Mouse (Mus musculus): ENCODE results near the gene Rxrb.

Rxrb gene

GRCm38 (mm10) chr17:34021539-34022413 lies 9.8 kb upstream of the Rxrb start:
- ChIA-PET POLR2A (interaction anchor here in 3 of 4 experiments (0.6 to 5.7 kb wide), 17 partner anchors 7 to 1257 kb away, joined by 3 to 39 read pairs (median 4); partner anchors contain the start of genes Rxrb (in 3 of the 3), Slc39a7 (in 3 of the 3), Rps18 (in 2 of the 3) and Vps52 (in 2 of the 3)), CTCF (interaction anchor here (0.6 to 2.5 kb wide), 14 partner anchors 12 to 1755 kb away, joined by 3 to 7 read pairs (median 3); partner anchors contain the start of gene Prrc2a (in 1 of the 4))

- CTCF ChIA-PET, result interaction anchor here (0.6 to 2.5 kb wide), 10 partner anchors 9 to 109 kb away, joined by 3 to 7 read pairs (median 3); partner anchors contain the start of genes Rxrb (in 1 of the 4) and Slc39a7 (in 1 of the 4)
- POLR2A ChIA-PET, result interaction anchor here (0.6 to 5.7 kb wide), 21 partner anchors 9 to 927 kb away, joined by 3 to 39 read pairs (median 3); partner anchors contain the start of genes Rps18 (in 3 of the 4), Rxrb (in 3 of the 4), Slc39a7 (in 3 of the 4) and Vps52 (in 3 of the 4)
Measured at GRCm38 (mm10) chr17:34022414-34022783, 9.2 kb upstream of the Rxrb start.

GRCm38 (mm10) chr17:34022987-34023386 lies 8.6 kb upstream of the Rxrb start:
- ChIA-PET POLR2A (interaction anchor here (0.6 to 5.7 kb wide), 24 partner anchors 9 to 927 kb away, joined by 3 to 39 read pairs (median 3); partner anchors contain the start of genes Rps18 (in 3 of the 4), Rxrb (in 3 of the 4), Slc39a7 (in 3 of the 4) and Vps52 (in 3 of the 4)), CTCF (interaction anchor here (0.6 to 2.5 kb wide), 9 partner anchors 9 to 110 kb away, joined by 3 to 7 read pairs (median 3); partner anchors contain the start of genes Rxrb (in 1 of the 4) and Slc39a7 (in 1 of the 4))

- CTCF ChIA-PET, result interaction anchor here in 3 of 4 experiments (0.8 to 2.5 kb wide), 7 partner anchors 8 to 82 kb away, joined by 3 to 7 read pairs (median 5); partner anchors contain the start of genes Rxrb (in 1 of the 3) and Slc39a7 (in 1 of the 3)
- POLR2A ChIA-PET, result interaction anchor here in 3 of 4 experiments (0.6 to 5.7 kb wide), 24 partner anchors 9 to 927 kb away, joined by 3 to 39 read pairs (median 3); partner anchors contain the start of genes Rps18 (in 3 of the 3), Vps52 (in 3 of the 3), H2-DMa (in 2 of the 3) and H2-K1 (in 2 of the 3)
Measured at GRCm38 (mm10) chr17:34023678-34024077, 7.9 kb upstream of the Rxrb start.

GRCm38 (mm10) chr17:34024317-34024821 lies 7.2 kb upstream of the Rxrb start, which contains the start of gene Ring1:
Gene Ring1, minus strand, starts transcription at chr17:34024680.
- POLR2A ChIA-PET, result interaction anchor here in 3 of 4 experiments (0.6 to 5.7 kb wide), 24 partner anchors 8 to 927 kb away, joined by 3 to 39 read pairs (median 3); partner anchors contain the start of genes Rps18 (in 3 of the 3), Vps52 (in 3 of the 3), H2-DMa (in 2 of the 3) and H2-K1 (in 2 of the 3)
- CTCF ChIA-PET, result interaction anchor here in 3 of 4 experiments (0.8 to 2.5 kb wide), 7 partner anchors 8 to 1142 kb away, joined by 3 to 7 read pairs (median 5); no protein-coding TSS in a partner anchor

- ChIA-PET CTCF (interaction anchor here in 2 of 4 experiments (0.6 to 1.9 kb wide), 6 partner anchors 8 to 1142 kb away, joined by 3 to 5 read pairs (median 3); no protein-coding TSS in a partner anchor), POLR2A (interaction anchor here in 3 of 4 experiments (0.6 to 5.3 kb wide), 14 partner anchors 8 to 926 kb away, joined by 3 to 39 read pairs (median 3); partner anchors contain the start of genes Rps18 (in 2 of the 3), Vps52 (in 2 of the 3), B3galt4 (in 1 of the 3) and H2-DMa (in 1 of the 3))
Measured at GRCm38 (mm10) chr17:34024861-34025755, 6.5 kb upstream of the Rxrb start.

GRCm38 (mm10) chr17:34025756-34026151 lies 5.9 kb upstream of the Rxrb start:
- CTCF ChIA-PET, result interaction anchor here in 2 of 4 experiments (0.6 to 0.7 kb wide), 3 partner anchors 76 to 325 kb away, joined by 3 to 5 read pairs (median 3); no protein-coding TSS in a partner anchor
- POLR2A ChIA-PET, result interaction anchor here in 2 of 4 experiments (0.6 kb wide), 3 partner anchors 72 to 134 kb away, joined by 3 read pairs; no protein-coding TSS in a partner anchor

GRCm38 (mm10) chr17:34026221-34026620 lies 5.4 kb upstream of the Rxrb start:
- CTCF ChIA-PET, result no interaction called here

GRCm38 (mm10) chr17:34026917-34027655 lies 4.5 kb upstream of the Rxrb start:
- ChIA-PET CTCF (interaction anchor here in 1 of 4 experiments (1.3 to 1.4 kb wide), 2 partner anchors 10 to 108 kb away, joined by 4 read pairs; no protein-coding TSS in a partner anchor), POLR2A (interaction anchor here in 3 of 4 experiments (0.6 to 3.7 kb wide), 21 partner anchors 9 to 267 kb away, joined by 3 to 31 read pairs (median 4); partner anchors contain the start of genes H2-DMa (in 3 of the 3), Rps18 (in 2 of the 3), Vps52 (in 2 of the 3) and B3galt4 (in 1 of the 3))

More at GRCm38 (mm10) chr17:34026221-34026620, 5.4 kb upstream of the Rxrb start:
- POLR2A ChIA-PET, result interaction anchor here in 2 of 4 experiments (0.7 to 3.7 kb wide), 2 partner anchors 53 to 92 kb away, joined by 3 to 31 read pairs; partner anchors contain the start of gene H2-DMa (in 1 of the 2)

GRCm38 (mm10) chr17:34027656-34028223 lies 3.9 kb upstream of the Rxrb start, which contains the start of gene H2-Ke6:
Gene H2-Ke6, minus strand, starts transcription at chr17:34028060.
- POLR2A ChIA-PET, result interaction anchor here in 3 of 4 experiments (0.5 to 3.7 kb wide), 21 partner anchors 8 to 267 kb away, joined by 3 to 31 read pairs (median 4); partner anchors contain the start of genes H2-DMa (in 3 of the 3), Rps18 (in 2 of the 3), Vps52 (in 2 of the 3) and B3galt4 (in 1 of the 3)
- CTCF ChIA-PET, result interaction anchor here in 1 of 4 experiments (1.3 to 1.4 kb wide), 2 partner anchors 9 to 108 kb away, joined by 4 read pairs; no protein-coding TSS in a partner anchor

GRCm38 (mm10) chr17:34028501-34029149 lies 3.0 kb upstream of the Rxrb start:
- ChIA-PET CTCF (interaction anchor here in 1 of 4 experiments (1.3 to 1.4 kb wide), 2 partner anchors 8 to 107 kb away, joined by 4 read pairs; no protein-coding TSS in a partner anchor), POLR2A (interaction anchor here in 3 of 4 experiments (0.5 to 3.7 kb wide), 27 partner anchors 8 to 268 kb away, joined by 3 to 31 read pairs (median 4); partner anchors contain the start of genes B3galt4 (in 3 of the 3), H2-DMa (in 3 of the 3), Rps18 (in 2 of the 3) and Vps52 (in 2 of the 3))

- ChIA-PET POLR2A (interaction anchor here in 2 of 4 experiments (0.6 to 3.7 kb wide), 14 partner anchors 9 to 122 kb away, joined by 3 to 31 read pairs (median 4); partner anchors contain the start of genes B3galt4 (in 2 of the 2), H2-DMa (in 1 of the 2) and Rps18 (in 1 of the 2)), CTCF (no interaction called here)
Measured at GRCm38 (mm10) chr17:34029150-34029889, 2.3 kb upstream of the Rxrb start.

GRCm38 (mm10) chr17:34029890-34030595 lies 1.6 kb upstream of the Rxrb start:
- ChIA-PET CTCF (no interaction called here), POLR2A (interaction anchor here in 3 of 4 experiments (0.6 to 5.1 kb wide), 17 partner anchors 8 to 123 kb away, joined by 3 to 107 read pairs (median 7); partner anchors contain the start of genes B3galt4 (in 2 of the 3), H2-DMa (in 2 of the 3), Rps18 (in 2 of the 3) and Vps52 (in 2 of the 3))

Measured in embryonic stem cell, embryonic (primary cell).